Mouse (Mus musculus): Measurements from ENCODE around the gene Ssh1. TPM values are rescaled to one million over a fixed set of nuclear protein-coding genes. Genes with fewer than 3 reads are reported as not detected.

Gene Ssh1
- polyA plus RNA-seq, 1 experiment from 2014 or later, result 28.2 TPM

DNA sequence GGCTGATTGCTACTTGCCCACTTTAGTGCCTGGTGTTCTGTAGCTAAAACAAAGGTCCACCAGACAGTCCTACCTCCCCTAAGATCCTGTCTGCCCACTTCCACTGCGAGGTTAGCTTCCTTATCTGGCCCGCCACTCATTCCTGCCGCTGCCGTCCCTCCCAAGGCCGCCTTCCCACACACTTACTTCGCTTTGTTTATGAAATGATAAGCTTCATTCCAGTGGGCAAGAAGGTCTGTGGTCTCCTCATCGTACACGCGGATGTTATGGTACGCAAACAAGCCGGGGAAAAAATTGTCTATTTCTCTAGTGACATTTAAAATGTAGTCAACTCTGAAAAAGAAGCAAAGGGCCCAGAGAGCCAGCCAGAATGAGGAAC lies 42.0 kb downstream of the Ssh1 start:
- no peak overlapping the region for H3K27ac ChIP-seq (ENCODE audit: low read depth, low read length)
- ATAC-seq (ENCODE audit: low FRiP score, low TSS enrichment), result no peak
- H3K9me3 ChIP-seq (ENCODE audit: control insufficient read depth, low read length), result 0 out of 2 replicates have a peak, but pooled peaks cover 2% of the 10 kb centered on the region
- H3K4me1 ChIP-seq (ENCODE audit: control insufficient read depth, insufficient read depth, low read length), result no peaks in the 10 kb centered on the region
- no peaks in the 10 kb centered on the region for H3K27me3 ChIP-seq (ENCODE audit: control insufficient read depth, insufficient read depth, low read length)
- no peak overlapping the region for H3K4me2 ChIP-seq (replicated peaks; ENCODE audit: low read depth, low read length)
- H3K4me3 ChIP-seq (ENCODE audit: low read length), result no peak overlapping the region
- peaks cover 56% of the 10 kb centered on the region for H3K36me3 ChIP-seq (ENCODE audit: control insufficient read depth, insufficient read depth, low read length)
- 74% methylated on average over 11 of the region's 11 CpGs for WGBS
- no peak overlapping the region for H3K9ac ChIP-seq (ENCODE audit: low read depth, low read length)

DNA sequence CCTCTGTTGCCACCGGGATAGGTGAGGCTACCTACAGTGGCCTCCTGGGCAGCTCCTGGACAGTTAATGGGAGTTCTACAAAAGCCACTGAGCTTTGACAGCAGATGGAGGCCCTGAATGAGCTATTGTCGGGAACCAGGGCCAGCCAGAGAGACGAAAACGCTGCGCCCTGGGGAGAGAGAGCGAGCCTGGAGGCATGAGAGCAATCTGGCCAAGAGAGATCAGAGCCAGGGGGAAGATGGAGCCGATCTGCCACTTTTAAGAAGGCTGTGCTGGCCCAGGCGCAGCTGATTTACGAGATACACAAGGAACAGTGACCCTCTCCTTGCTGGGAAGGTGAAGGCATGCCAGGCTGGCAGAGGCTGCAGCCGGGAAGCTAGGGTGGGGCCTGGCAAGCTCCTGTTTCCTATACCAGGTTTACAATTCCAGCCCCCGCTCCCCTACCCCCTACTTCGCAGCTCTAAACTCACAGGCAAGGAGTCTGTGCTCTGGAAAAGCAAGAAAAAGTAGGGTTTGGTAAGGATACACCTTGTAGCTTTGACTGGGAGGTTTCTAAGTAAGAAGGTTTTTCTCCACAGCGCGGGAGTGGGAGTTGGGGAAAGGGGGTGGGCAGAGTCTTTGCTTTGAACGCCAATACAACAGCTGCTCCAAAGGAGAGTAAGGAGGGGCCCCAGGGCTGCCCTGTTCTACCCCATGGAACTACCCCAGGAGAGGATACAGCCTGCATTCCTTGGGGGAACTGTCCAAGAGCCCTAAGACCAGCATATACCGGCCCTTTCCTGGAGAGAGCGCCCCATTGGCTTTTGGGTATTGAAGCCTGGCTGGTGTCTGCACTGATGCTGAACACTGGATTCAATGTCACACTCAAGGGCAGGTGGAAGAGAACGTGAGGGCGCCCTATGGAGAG lies 42.7 kb downstream of the Ssh1 start:
- H3K9ac ChIP-seq (ENCODE audit: low read depth, low read length), result no peak overlapping the region
- H3K9me3 ChIP-seq (ENCODE audit: control insufficient read depth, low read length), result 0 out of 2 replicates have a peak, but pooled peaks cover 2% of the 10 kb centered on the region
- H3K27ac ChIP-seq (ENCODE audit: low read depth, low read length), result no peak overlapping the region
- H3K4me3 ChIP-seq (ENCODE audit: low read length), result no peak overlapping the region
- H3K4me1 ChIP-seq (ENCODE audit: control insufficient read depth, insufficient read depth, low read length), result no peaks in the 10 kb centered on the region
- peaks cover 61% of the 10 kb centered on the region for H3K36me3 ChIP-seq (ENCODE audit: control insufficient read depth, insufficient read depth, low read length)
- ATAC-seq (ENCODE audit: low FRiP score, low TSS enrichment), result no peak
- H3K27me3 ChIP-seq (ENCODE audit: control insufficient read depth, insufficient read depth, low read length), result no peaks in the 10 kb centered on the region
- H3K4me2 ChIP-seq (replicated peaks; ENCODE audit: low read depth, low read length), result no peak overlapping the region
- 80% methylated on average over 19 of the region's 19 CpGs for whole genome bisulfite sequencing

DNA sequence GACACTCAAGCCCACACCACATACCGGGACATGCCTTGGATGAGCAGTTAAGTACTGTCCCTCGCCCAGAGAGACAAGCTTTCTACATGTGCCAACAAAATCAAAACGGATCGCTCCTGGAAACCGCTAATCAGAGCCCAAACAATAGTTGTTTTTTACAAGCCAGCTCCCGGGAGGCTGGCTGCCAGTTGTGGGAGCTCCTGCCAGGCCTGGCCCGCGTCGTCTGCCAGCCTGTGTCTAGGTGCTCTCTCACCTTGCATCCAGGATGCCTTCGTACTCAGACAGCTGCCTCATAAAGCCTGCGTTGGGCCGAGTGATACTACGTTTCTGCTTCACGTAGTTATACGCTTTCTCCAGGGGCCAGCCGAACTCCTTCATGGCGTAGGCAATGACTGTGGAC lies 43.6 kb downstream of the Ssh1 start:
- no peak for ATAC-seq (ENCODE audit: low FRiP score, low TSS enrichment)
- peaks cover 63% of the 10 kb centered on the region for H3K36me3 ChIP-seq (ENCODE audit: control insufficient read depth, insufficient read depth, low read length)
- H3K4me2 ChIP-seq (replicated peaks; ENCODE audit: low read depth, low read length), result no peak overlapping the region
- no peak overlapping the region for H3K27ac ChIP-seq (ENCODE audit: low read depth, low read length)
- no peak overlapping the region for H3K9ac ChIP-seq (ENCODE audit: low read depth, low read length)
- 0 out of 2 replicates have a peak, but pooled peaks cover 2% of the 10 kb centered on the region for H3K9me3 ChIP-seq (ENCODE audit: control insufficient read depth, low read length)
- no peak overlapping the region for H3K4me3 ChIP-seq (ENCODE audit: low read length)
- 93% methylated on average over 17 of the region's 17 CpGs for WGBS
- no peaks in the 10 kb centered on the region for H3K27me3 ChIP-seq (ENCODE audit: control insufficient read depth, insufficient read depth, low read length)
- H3K4me1 ChIP-seq (ENCODE audit: control insufficient read depth, insufficient read depth, low read length), result no peaks in the 10 kb centered on the region

DNA sequence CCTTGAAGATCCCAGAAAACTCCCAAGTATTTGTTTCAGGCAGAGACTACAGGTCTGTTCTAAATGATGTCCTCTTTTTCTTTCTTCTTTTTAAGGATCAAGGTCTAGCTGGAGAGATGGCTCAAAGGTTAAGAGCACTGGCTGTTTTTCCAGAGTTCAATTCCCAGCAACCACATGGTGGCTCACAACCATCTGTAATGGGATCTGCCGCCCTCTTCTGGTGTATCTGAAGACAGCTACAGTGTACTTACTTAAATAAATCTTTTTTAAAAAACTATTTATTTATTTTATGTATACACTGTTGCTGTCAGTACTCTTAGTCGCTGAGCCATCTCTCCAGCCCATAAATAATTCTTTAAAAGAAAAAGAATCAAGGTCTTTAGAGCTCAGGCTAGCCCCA lies 46.4 kb downstream of the Ssh1 start:
- Histone ChIP-seq H3K4me2 (replicated peaks; ENCODE audit: low read depth, low read length) (no peak overlapping the region), H3K27me3 (ENCODE audit: control insufficient read depth, insufficient read depth, low read length) (no peaks in the 10 kb centered on the region), H3K9me3 (ENCODE audit: control insufficient read depth, low read length) (0 out of 2 replicates have a peak, but pooled peaks cover 2% of the 10 kb centered on the region), H3K4me1 (ENCODE audit: control insufficient read depth, insufficient read depth, low read length) (no peaks in the 10 kb centered on the region), H3K36me3 (ENCODE audit: control insufficient read depth, insufficient read depth, low read length) (peaks cover 78% of the 10 kb centered on the region), H3K9ac (ENCODE audit: low read depth, low read length) (no peak overlapping the region), H3K27ac (ENCODE audit: low read depth, low read length) (no peak overlapping the region), H3K4me3 (ENCODE audit: low read length) (no peak overlapping the region)
- ATAC-seq (ENCODE audit: low FRiP score, low TSS enrichment), result no peak
- 72% methylated on average over 2 of the region's 2 CpGs for WGBS

DNA sequence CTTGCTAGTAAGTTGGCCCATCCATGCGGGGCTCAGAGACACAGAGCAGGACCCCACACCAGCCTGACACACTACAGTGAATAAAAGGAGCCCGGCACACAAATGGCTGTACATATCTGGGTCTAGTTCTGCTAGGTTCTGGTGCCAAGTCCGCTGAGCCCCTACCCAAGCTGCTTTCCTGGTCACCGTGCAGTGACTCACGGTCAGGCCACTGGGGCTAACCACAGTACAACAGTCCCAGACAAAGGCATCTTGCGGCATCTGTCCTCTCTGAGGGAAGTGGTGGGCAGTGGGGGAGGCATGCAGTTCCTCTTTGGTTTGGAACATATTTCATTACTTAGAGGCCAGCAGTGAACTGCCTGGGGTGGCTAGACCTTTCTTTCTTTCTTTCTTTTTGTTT lies 48.6 kb downstream of the Ssh1 start:
- H3K4me3 ChIP-seq (ENCODE audit: low read length), result no peak overlapping the region
- no peak overlapping the region for H3K27ac ChIP-seq (ENCODE audit: low read depth, low read length)
- ATAC-seq (ENCODE audit: low FRiP score, low TSS enrichment), result no peak
- WGBS, result 90% methylated on average over 6 of the region's 6 CpGs
- H3K4me1 ChIP-seq (ENCODE audit: control insufficient read depth, insufficient read depth, low read length), result no peaks in the 10 kb centered on the region
- no peak overlapping the region for H3K9ac ChIP-seq (ENCODE audit: low read depth, low read length)
- 0 out of 2 replicates have a peak, but pooled peaks cover 2% of the 10 kb centered on the region for H3K9me3 ChIP-seq (ENCODE audit: control insufficient read depth, low read length)
- H3K36me3 ChIP-seq (ENCODE audit: control insufficient read depth, insufficient read depth, low read length), result peaks cover 81% of the 10 kb centered on the region
- no peak overlapping the region for H3K4me2 ChIP-seq (replicated peaks; ENCODE audit: low read depth, low read length)
- no peaks in the 10 kb centered on the region for H3K27me3 ChIP-seq (ENCODE audit: control insufficient read depth, insufficient read depth, low read length)

DNA sequence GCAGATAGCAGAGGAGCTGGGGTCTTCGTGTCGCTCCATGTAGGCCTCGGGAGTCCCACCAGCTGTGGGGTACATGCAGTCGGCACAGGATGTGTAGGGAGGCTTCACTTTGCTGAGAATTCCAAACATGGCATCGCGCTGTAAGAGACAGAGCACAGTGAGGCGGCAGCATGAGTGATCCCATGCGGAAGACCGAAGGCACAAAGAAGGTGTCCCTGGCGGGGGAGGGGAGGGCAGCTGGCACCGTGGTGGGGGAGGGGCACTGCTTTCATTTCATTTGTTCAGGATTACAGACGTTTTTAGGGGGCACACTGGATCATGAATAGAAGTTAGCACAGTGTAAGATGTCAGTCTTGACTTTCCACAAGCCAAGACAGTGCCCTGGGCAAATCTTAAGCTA lies 50.4 kb downstream of the Ssh1 start:
- H3K27me3 ChIP-seq (ENCODE audit: control insufficient read depth, insufficient read depth, low read length), result no peaks in the 10 kb centered on the region
- H3K4me1 ChIP-seq (ENCODE audit: control insufficient read depth, insufficient read depth, low read length), result no peaks in the 10 kb centered on the region
- no peak overlapping the region for H3K27ac ChIP-seq (ENCODE audit: low read depth, low read length)
- 0 out of 2 replicates have a peak, but pooled peaks cover 2% of the 10 kb centered on the region for H3K9me3 ChIP-seq (ENCODE audit: control insufficient read depth, low read length)
- no peak overlapping the region for H3K4me3 ChIP-seq (ENCODE audit: low read length)
- no peak overlapping the region for H3K4me2 ChIP-seq (replicated peaks; ENCODE audit: low read depth, low read length)
- no peak for ATAC-seq (ENCODE audit: low FRiP score, low TSS enrichment)
- H3K36me3 ChIP-seq (ENCODE audit: control insufficient read depth, insufficient read depth, low read length), result peaks cover 70% of the 10 kb centered on the region
- 84% methylated on average over 12 of the region's 12 CpGs for whole genome bisulfite sequencing
- no peak overlapping the region for H3K9ac ChIP-seq (ENCODE audit: low read depth, low read length)

DNA sequence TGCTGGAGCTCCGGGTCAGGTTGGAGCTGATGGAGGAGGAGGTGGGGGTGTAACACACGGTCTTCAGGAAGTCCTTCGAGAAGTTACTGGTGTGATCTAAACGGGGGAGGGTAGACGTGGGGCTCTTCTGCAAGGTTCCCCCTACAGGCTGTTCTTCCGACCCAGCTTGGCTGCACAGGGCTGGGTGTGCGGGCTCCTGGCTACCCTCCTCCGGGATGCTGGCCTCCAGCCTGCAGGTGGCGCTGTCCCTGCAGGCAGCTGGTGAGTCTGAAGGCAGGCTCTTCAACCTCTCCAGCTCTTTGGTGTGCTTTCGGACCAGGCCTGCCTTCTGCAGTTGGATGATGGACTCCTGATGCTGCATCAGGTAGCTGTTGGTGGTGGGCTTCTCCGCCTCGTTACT lies 51.1 kb downstream of the Ssh1 start:
- Histone ChIP-seq H3K4me1 (ENCODE audit: control insufficient read depth, insufficient read depth, low read length) (no peaks in the 10 kb centered on the region), H3K9ac (ENCODE audit: low read depth, low read length) (no peak overlapping the region), H3K36me3 (ENCODE audit: control insufficient read depth, insufficient read depth, low read length) (peaks cover 74% of the 10 kb centered on the region), H3K27ac (ENCODE audit: low read depth, low read length) (no peak overlapping the region), H3K27me3 (ENCODE audit: control insufficient read depth, insufficient read depth, low read length) (no peaks in the 10 kb centered on the region), H3K4me2 (replicated peaks; ENCODE audit: low read depth, low read length) (no peak overlapping the region), H3K9me3 (ENCODE audit: control insufficient read depth, low read length) (0 out of 2 replicates have a peak, but pooled peaks cover 2% of the 10 kb centered on the region), H3K4me3 (ENCODE audit: low read length) (no peak overlapping the region)
- ATAC-seq (ENCODE audit: low FRiP score, low TSS enrichment), result no peak
- 88% methylated on average over 12 of the region's 12 CpGs for WGBS

DNA sequence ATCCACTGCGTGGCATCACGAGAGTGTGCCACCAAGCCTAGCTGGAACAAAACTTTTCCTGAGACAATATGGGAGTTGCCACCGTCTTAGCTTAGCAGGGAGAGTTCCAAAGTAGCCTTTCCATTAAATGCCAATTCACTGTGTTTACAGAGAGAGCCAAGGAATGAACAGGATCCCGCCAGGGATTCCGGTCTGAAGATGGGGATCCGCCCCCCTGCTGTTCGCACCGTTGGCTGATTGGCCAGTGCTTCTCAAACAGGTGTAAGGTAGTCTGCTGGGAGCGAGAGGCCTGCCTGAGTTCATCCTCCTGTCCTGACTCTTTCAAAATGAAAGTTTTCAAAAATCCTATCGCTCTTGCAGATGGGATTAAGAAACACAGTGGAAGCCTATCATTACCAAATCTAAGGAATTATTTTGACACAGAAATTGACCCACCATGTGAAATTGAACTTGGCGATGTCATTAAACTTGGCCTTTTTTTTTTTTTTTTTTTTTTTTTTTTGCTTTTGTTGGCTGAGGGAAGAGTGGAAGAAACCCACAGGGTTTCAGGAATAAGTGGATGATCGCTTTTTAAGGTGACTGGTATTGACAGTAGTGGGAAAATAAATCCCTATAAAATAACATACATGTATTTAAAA lies 54.3 kb downstream of the Ssh1 start:
- WGBS, result 59% methylated on average over 12 of the region's 12 CpGs
- Histone ChIP-seq H3K27me3 (ENCODE audit: control insufficient read depth, insufficient read depth, low read length) (no peaks in the 10 kb centered on the region), H3K36me3 (ENCODE audit: control insufficient read depth, insufficient read depth, low read length) (peaks cover 48% of the 10 kb centered on the region), H3K4me3 (ENCODE audit: low read length) (no peak overlapping the region), H3K4me1 (ENCODE audit: control insufficient read depth, insufficient read depth, low read length) (no peaks in the 10 kb centered on the region), H3K9me3 (ENCODE audit: control insufficient read depth, low read length) (no peaks in the 10 kb centered on the region), H3K27ac (ENCODE audit: low read depth, low read length) (no peak overlapping the region), H3K9ac (ENCODE audit: low read depth, low read length) (no peak overlapping the region), H3K4me2 (replicated peaks; ENCODE audit: low read depth, low read length) (no peak overlapping the region)
- ATAC-seq (ENCODE audit: low FRiP score, low TSS enrichment), result no peak

DNA sequence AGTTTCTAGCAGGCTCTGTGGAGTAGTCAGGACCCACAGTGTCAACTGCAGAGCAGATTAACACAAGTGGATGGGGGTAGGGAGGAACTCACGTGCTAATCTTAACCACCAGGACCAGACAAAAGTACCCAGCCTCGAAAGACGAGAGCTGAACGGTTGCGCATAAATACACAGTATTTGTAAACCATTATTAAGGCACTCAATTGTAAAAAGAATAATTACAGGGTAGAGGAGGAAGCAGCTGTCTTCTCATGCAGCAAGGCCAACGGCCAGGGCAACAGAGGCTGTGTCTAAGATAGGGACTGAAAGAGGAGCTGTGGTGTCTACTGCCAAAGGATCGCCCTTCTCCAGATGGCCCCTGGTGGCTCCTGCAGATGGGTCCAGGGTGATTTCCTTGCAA lies 56.0 kb downstream of the Ssh1 start:
- no peak overlapping the region for H3K27ac ChIP-seq (ENCODE audit: low read depth, low read length)
- no peaks in the 10 kb centered on the region for H3K9me3 ChIP-seq (ENCODE audit: control insufficient read depth, low read length)
- no peak overlapping the region for H3K4me2 ChIP-seq (replicated peaks; ENCODE audit: low read depth, low read length)
- no peak overlapping the region for H3K9ac ChIP-seq (ENCODE audit: low read depth, low read length)
- 0 out of 2 replicates have a peak, but pooled peaks cover 3% of the 10 kb centered on the region for H3K4me1 ChIP-seq (ENCODE audit: control insufficient read depth, insufficient read depth, low read length)
- no peak overlapping the region for H3K4me3 ChIP-seq (ENCODE audit: low read length)
- peaks cover 34% of the 10 kb centered on the region for H3K36me3 ChIP-seq (ENCODE audit: control insufficient read depth, insufficient read depth, low read length)
- H3K27me3 ChIP-seq (ENCODE audit: control insufficient read depth, insufficient read depth, low read length), result no peaks in the 10 kb centered on the region
- 71% methylated on average over 7 of the region's 7 CpGs for WGBS
- ATAC-seq (ENCODE audit: low FRiP score, low TSS enrichment), result no peak

Measured in kidney, embryonic 14.5 days (tissue).